Mouse (Mus musculus) v-Abl transformed pro-B cells (cell line): ENCODE results near the gene Ankrd28.
"Not testable (repeated sequence)": the region's sequence is repeated elsewhere in the genome, so short reads cannot be mapped to it uniquely, and the experiment has no call there.

Experiments used
- in situ Hi-C, 2 experiments: fragments of 400-800 bp; cut with MboI; formaldehyde crosslinking; loops; one replicate each; pipeline ENCODE4 v1.15.1; 2025; ENCODE audit not compliant: unreplicated experiment in 2 of 2

Ankrd28 gene

DNA sequence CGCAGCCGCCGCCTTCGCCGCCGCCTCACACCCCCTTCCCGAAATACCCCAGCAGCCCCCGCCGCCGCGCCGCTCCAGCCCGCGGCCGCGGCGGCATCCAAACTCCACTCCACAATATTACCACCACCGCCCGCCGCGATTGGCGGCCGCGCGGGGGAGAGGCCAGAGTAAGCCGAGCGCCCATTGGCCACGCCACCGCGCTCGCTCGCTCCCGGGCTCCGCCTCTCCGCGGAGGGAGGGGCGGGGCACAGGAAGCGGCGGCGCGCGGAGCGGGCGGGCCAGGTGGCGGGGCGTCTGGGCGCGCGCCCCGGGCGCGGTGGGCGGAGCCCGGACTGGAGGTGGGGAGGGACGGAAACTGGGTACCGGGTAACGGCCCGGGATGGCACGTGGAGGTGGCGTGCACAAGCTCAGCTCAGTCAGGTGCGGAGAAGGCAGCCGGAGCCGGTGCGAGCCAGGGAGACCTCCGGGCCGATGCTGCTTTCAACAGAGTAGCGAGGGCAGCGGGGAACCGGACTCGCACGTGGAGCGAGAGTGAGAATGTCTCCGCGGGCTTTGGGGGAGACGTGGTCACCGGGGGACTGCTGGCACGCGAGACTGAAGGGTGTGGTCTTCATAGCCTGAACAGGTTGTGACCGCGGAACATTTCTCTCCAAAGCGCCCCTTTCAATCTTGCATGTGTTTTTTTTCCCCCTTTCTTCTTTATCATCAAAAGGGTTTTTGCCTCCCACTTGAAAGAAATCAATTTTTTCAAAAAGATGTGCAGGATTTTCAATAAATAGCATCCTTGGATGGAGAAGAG is at the start of gene Ankrd28:
Ankrd28 (minus strand) TSS at position 81 of the 799 bp plus-strand sequence.
- in situ Hi-C loops: loop anchor here in 1 of 2 experiments (25.0 kb wide), 1 partner anchor 1868 kb away; the partner anchor contains the start of gene Selenok

DNA sequence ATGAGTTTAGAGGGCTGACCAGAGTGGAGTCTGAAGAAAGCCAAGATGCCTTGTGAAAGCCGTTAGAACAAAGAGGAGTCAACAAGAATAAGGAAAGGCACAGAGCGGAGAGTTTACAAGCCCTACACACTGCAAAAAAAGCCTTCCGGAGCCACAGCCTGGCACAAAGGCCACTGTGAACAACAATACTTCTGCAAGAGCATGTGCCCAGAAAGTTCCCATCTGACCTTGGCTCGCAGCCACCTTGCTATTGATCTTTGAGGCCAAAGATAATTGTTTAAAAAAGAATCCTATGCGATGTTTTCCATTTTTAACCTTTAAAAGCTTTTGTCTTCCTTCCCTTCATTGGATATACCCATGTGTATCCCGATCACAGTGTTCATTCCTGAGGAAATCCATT is 49.0 kb upstream of the Ankrd28 start:
- in situ Hi-C loops: no loop called here

DNA sequence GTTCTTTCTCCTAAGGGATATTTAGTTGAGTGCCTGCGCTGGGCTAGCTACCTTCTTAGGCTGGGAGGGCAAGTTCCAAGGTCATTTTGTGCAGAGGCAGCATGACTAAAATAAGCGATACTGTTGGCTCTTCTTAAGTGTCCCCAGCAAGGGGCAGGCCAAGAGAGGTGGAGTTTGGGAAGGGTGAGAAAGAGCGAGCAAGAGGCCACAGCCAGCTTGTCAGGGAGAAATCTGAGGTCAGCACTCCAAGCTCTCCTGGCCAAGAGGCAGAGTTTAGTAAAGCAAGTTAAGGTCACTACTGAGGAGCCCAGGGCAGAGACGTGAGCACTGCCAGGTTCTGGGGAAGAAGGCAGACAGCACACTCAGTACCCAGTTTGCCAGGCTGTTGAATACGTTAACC is 41.7 kb upstream of the Ankrd28 start:
- in situ Hi-C loops: no loop called here

DNA sequence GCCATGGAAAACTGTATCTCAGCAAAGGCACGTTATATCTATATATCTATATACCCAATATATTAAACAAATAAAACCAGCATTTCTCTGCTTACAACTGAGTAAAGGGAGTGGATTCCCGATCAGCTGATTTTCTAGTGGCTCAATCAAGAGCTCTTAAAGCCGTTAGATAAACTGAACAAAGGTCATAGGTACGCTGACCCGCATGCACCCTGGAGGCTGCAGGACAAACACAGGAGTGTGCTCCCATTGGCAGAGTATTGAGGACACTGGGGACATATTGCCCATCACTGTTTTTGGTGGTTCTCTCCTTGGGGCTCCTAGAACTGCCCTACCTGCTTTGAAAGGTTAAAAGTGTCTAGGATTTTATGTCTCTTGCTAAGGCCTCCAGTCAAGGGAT is 40.0 kb upstream of the Ankrd28 start:
- in situ Hi-C loops: no loop called here

DNA sequence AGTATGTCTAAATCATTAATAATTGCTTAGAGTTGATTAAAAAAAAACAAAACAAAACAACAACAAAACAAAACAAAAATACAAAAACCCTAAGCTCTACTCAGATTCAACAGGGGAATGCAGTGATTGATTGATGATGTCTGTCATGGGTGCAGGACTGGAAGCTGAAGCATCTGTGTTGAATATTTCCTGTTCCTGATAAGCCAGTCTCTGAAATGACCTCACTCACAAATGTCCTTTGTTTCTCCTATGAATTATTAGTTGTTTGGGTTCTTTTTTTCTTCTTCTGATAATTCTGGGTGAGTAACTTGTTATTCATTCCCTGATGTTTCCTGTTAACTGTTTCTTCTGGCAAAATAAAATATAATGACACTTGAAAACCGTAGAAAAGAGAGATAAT is 38.1 kb upstream of the Ankrd28 start:
- in situ Hi-C loops: no loop called here

DNA sequence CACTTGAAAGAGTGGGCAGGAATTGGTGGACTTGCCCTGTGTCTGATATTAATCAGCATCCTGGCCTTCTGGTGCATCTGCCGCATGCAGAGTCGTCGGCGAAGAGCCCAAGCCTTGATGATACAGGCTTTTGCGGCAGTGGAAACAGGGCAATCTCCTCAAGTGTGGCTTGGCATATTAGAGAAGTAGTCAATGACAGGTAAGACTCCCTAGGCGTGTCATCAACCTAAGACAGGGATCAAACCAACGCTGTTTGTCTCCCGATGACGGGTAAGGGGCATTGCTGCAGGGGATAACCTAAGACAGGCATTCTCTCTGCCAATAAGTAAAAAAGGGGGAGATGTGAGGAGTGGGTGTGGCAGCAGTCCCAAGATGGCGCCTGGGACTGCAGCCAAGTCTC is 35.9 kb upstream of the Ankrd28 start:
- in situ Hi-C loops: not testable (repeated sequence)

DNA sequence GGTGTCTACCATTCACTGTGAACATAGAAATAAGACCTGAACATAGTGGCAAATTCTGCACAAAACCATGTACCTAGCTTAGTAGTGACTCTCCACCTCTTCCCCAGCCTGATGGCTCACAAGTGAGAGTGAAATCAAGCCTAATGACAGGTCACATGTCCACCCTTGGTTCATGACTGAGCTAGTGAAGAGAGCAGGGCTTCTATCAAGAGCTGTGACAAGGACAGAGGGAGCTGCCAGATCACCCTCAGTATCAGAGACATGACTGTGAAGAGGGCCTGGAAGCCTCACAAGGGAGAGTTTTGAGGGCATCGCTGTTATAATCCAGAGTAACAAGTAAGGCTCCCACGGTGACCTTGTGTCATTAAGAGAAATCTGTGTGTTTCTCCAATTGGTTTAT is 28.2 kb upstream of the Ankrd28 start:
- in situ Hi-C loops: no loop called here

DNA sequence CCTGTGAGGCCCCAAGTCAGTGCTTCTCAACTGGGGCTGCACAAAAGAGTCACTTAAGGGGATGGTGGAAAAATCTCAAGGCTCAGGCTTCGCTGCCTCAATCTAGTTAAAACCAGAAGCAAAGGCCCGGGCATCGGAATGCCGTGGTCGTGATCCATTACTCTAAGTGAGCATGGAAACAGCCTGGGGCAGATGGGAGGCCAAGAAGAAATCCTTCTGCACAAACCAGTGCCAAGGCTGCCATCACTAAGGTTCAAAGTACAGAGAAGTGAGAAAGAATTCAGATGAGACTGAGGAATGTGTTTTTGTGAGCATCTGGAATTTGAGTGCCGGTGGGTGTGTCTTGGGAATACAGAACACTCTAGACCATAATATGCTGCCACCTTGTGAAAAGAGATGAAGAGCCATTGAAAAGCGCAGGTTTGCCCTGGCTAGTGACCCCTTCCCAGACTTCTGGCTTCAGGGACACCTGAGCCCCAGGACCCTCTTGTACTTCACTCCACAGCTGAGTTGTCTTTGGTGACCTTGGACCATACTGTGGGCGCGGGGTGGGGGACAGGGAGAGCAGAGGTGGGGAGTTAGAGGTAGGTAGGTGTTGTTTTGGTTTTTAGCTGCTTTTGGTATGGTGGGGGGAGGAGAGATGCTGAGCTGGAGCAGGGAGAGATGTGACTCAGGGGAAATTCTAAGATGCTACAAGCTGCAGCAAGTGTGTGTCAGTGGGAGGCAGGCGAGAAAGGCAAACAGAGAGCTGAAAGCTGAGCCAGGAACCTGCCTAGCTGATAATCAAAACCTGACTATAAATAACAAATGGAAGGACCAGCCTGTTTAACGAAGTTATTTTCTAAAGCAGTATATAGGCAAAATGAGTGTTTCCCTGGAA is 26.9 kb upstream of the Ankrd28 start:
- in situ Hi-C loops: no loop called here

DNA sequence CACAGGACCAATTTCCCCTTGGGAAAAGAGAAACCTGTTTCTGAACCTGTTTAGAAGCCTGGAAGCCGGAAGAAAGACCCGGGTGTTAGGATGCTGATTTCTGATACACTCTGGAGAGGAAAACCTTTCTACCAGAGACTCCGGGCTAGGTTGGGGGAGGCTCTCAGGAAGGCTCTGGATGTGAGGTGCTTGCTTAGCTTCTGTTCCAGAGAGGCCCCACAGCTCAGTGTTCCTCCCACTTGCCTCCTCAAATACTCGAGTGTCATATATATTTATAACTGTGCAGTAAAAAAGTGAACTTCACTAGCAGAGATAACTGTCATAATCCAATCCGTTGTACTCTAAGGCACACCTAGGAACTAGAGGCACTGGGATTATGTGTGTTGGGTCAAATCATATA is 25.6 kb upstream of the Ankrd28 start:
- in situ Hi-C loops: no loop called here

DNA sequence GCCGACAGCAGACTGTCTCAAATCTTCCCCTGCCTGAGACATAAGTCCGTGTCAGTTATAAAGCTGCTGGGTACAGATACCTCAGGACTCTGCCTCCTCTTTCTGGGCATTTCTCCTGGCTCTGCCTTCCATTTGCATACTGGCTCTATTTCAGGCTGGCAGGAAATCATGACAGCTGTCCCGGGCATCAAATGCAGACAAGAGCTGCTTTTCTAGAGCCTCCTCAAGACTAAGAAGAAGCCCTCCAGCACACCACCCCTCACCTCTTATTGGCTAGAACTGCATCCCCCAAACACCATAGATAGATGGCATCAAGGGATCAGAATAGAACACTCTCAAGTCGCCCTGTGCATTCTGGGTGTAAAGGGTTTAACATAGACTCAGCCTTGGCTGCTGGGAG is 24.2 kb upstream of the Ankrd28 start:
- in situ Hi-C loops: no loop called here

DNA sequence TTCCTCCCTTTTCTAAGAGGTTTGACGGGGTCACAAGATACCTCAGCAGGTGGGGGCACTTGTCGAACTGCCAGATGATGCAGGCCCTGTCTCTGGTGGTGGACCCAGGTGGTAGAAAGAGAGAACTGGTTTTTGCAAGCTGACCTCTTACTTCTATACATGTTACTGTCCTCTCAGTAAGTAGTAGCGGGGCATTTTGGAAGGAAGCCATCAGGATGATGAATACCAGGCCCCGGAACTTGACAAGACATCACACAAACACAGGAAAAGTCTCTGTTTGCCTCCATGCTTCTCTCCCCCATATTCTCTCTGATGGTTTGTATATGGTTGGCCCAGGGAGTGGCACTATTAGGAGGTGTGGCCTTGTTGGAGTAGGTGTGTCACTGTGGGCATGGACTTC is 13.1 kb upstream of the Ankrd28 start:
- in situ Hi-C loops: loop anchor here in 1 of 2 experiments (25.0 kb wide), 1 partner anchor 1881 kb away; the partner anchor contains the start of gene Selenok

DNA sequence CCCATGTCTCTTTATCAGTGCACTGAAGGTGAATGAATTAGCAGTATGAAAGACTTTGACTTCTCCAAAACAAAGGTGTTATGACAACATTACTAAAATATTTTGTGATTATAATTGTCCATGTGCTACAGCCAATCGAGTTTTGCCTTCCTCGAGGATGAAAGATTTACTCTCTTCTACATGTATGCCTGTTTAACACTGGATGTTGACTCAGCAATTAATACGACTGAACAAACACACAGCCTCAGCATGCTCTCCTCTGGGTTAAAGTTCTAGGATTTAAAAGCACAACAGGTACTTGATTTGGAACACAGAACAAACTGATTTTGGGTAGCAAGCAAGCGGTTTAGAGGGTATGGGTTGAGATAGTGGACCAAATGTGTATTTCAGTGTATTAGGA is 1.6 kb upstream of the Ankrd28 start:
- in situ Hi-C loops: loop anchor here in 1 of 2 experiments (25.0 kb wide), 1 partner anchor 1870 kb away; the partner anchor contains the start of gene Selenok

DNA sequence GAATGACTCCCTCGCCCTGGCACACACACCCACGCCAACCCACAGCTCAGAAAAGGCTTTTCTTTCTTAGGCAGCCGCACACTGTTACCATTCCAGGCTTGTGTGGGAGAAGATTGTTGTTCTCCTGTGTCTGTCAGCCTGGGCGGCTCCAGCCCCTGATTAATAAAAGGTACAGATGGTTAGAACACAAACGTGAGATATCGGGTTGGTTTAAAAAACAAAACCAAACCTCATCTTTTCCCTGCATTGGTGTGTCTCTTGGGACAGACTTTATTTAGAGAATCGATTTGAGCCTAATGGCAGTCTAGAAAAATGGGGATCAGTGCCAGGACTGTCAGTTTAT is 890 bp upstream of the Ankrd28 start:
- in situ Hi-C loops: loop anchor here in 1 of 2 experiments (25.0 kb wide), 1 partner anchor 1869 kb away; the partner anchor contains the start of gene Selenok

DNA sequence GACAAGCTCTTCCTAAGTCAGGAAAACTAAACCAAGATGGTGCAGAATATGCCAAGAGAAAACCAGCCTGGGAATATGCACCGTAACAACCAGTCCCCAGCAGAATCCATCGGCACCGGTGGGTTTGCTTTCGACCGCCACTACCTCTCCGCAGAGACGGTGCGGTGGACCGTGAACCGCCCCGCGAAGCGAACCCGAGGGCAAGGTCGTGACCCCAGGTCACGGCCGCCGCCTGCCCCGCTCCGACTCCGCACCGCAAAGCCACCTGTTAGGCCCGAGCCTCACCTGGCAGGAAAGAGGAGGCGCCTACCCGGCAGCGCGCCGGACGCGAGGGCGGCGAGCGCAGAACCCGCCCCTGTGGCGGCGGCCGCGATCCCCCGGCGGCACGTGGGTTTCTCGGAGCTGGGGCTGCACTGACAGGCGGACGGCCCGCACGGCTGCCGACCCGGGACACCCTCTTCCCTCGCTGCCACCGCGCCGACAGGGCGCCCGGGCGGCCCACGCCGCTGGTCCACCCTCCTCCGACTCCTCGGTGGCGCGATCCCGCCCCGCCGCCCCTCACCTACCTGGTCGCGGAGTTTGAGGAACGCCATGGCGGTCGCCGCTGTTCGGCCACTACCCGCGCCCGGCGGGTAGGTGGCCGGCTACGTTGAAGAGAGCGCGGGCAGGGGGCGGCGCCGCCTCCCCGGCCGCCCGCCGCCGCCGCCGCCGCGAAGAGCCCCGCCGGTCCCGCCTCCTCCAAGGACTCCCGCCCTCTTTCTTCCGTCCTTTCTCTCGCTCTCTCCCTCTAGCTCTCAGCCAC is 489 bp downstream of the Ankrd28 start:
- in situ Hi-C loops: loop anchor here (10.0 to 25.0 kb wide), 2 partner anchors 255 to 1868 kb away; partner anchors contain the start of genes Dph3 (in 1 of the 2), Oxnad1 (in 1 of the 2) and Selenok (in 1 of the 2)

DNA sequence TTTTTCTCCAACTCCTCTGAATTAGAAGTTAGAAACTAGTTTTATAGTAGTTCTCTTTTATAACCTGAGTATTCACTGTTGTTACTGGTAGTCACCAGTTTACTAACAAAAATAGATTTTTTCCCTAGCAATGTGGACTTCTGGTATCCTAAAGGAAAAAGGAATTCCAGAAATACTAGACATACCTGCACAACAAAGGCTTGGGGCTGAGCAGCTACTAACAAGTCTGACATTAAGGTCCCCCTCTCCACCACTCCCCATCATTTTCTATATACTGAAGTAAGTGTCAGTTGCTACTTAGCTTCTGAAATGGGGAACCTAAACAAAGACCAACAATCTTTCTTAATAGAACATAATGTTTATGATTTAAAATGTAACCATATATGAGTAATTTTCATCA is 3.2 kb downstream of the Ankrd28 start:
- in situ Hi-C loops: loop anchor here (10.0 to 25.0 kb wide), 2 partner anchors 258 to 1865 kb away; partner anchors contain the start of genes Dph3 (in 1 of the 2), Oxnad1 (in 1 of the 2) and Selenok (in 1 of the 2)

DNA sequence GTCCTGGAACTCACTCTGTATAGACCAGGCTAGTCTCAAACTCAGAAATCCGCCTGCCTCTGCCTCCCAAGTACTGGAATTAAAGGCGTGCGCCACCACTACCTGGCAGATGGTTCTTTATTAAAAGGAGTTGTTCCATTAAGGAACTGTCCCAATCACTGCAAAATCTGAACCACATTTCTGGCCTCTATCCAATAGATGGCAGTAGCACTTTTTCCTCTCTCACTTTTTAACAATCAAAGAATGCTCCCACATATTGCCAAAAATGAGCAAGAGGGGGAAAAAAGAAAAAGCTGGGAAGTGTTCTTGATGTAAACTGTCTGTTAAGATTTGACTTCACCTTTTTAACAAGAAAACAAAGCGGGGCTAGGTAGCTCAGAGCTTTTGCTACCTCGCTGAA is 20.5 kb downstream of the Ankrd28 start:
- in situ Hi-C loops: loop anchor here in 1 of 2 experiments (10.0 kb wide), 2 partner anchors 145 to 665 kb away; no protein-coding TSS in a partner anchor

DNA sequence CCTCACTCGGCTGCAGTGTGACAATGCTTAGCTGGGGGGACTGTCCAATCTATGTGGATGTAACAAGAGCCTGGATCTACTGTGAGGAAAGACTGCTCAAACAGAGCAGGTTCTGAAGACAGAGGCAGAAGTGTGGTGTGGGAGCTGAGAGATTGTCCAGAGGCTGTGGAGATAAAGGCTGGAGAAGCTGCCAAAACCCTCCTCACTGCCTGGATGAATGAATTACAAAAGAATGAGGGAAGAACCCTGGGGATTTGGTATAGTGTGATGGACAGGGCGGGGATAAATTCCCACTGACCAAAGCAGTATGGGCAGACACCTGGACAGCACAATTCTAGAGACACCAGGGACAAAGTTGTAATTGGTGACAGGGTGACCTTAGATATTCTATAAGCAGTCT is 26.7 kb downstream of the Ankrd28 start:
- in situ Hi-C loops: loop anchor here in 1 of 2 experiments (10.0 kb wide), 2 partner anchors 151 to 671 kb away; no protein-coding TSS in a partner anchor

DNA sequence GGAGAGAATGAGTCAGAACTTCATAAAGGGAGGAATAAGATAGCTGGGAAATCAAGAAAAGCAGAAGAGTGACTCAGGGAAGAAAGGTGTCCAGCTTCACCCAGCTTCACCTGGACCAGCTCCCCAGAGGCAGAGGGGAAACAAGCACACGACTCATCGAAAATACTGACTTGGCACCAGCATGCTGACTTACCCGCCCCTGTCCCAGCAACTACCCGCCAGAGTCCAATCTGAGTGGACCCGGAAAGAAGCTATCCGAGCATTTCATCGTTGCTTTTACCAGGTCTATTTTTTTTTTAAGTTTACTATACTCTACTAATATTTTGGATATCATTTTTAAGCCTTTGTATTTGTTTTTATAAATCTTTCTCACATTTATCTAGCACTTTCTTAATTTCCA is 29.5 kb downstream of the Ankrd28 start:
- in situ Hi-C loops: loop anchor here in 1 of 2 experiments (10.0 kb wide), 2 partner anchors 154 to 674 kb away; no protein-coding TSS in a partner anchor

DNA sequence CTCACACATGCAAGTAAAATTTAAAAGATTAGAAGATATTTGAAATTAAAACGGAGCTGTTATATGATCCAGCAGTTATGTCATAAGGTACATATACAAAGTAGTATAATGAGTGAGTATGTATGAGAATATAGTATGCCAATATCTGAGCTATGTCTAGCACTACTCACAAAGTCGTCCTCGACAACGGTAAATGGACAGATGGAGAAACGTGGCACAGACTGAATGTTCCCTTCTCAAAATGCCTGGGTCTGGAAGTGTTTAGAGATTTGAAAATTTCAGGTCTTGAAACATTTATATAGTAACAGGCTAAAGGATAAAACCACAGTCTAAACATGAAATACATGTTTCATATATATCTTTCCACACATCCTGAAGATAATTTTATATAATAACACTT is 30.0 kb downstream of the Ankrd28 start:
- in situ Hi-C loops: loop anchor here in 1 of 2 experiments (10.0 kb wide), 2 partner anchors 154 to 674 kb away; no protein-coding TSS in a partner anchor

DNA sequence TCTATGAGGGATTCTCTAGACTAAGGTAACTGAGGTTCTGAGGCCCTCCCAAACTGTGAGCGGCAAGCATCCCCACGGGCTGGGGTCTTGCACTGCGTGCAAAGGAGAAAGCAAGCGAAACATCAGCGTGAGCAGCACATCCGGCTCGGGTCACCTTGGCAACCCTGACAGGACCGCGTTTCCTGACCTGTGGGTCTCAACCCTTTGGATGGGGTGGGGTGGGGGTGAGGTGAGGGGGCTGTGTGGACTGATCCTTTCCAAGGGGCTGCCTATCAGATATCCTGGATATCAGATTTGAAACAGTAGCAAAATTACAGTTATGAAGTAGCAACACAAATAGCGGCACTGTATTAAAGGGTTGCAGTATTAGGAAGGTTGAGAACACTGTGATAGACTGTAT is 31.5 kb downstream of the Ankrd28 start:
- in situ Hi-C loops: loop anchor here (5.0 to 10.0 kb wide), 8 partner anchors 48 to 676 kb away; no protein-coding TSS in a partner anchor
